Mouse (Mus musculus): ENCODE measurements around the gene Pax1. TPM values are rescaled to one million over a fixed set of nuclear protein-coding genes. Genes with fewer than 3 reads are reported as not detected.

Pax1 gene
- polyA plus RNA-seq, 1 experiment from 2014 or later: not detected

DNA sequence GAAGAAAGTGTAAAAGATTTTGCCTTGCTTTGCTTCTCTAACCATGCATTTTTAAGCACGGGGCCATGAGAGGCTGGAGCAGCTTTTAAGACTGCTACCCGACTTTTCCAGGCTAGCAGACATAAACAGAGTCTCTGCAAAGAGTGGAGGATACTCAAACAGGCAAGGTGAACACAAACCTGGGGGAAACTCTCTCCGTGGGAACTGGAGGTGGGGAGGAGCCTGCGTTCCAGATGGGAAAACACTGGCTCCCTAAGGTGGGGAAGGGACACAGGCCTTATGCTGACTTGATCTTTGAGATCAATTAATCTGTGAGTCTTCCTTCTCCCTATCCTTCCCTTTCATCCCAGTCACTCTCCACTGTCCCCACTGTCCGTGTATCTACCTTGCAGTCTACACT, 869 bp upstream of the Pax1 start:
- Histone ChIP-seq H3K27ac (ENCODE audit: low read length) (no peak overlapping the region), H3K4me3 (ENCODE audit: low read depth, low read length) (no peak overlapping the region), H3K27me3 (ENCODE audit: control insufficient read depth, insufficient read depth, low read depth, low read length) (peaks cover 78% of the 10 kb centered on the region), H3K4me2 (ENCODE audit: low read length) (no peak overlapping the region), H3K9ac (ENCODE audit: low read depth, low read length) (no peak overlapping the region), H3K4me1 (ENCODE audit: control insufficient read depth, insufficient read depth, low read length) (peaks cover 6% of the 10 kb centered on the region; the same call in 1 of the 2 replicates), H3K36me3 (ENCODE audit: control insufficient read depth, insufficient read depth, low read length) (no peaks in the 10 kb centered on the region), H3K9me3 (replicated peaks; ENCODE audit: control insufficient read depth, low read length, poor library complexity, severe bottlenecking) (no peaks in the 10 kb centered on the region)
- WGBS: under 1% methylated on average over 5 of the region's 5 CpGs
- no peak for ATAC-seq

DNA sequence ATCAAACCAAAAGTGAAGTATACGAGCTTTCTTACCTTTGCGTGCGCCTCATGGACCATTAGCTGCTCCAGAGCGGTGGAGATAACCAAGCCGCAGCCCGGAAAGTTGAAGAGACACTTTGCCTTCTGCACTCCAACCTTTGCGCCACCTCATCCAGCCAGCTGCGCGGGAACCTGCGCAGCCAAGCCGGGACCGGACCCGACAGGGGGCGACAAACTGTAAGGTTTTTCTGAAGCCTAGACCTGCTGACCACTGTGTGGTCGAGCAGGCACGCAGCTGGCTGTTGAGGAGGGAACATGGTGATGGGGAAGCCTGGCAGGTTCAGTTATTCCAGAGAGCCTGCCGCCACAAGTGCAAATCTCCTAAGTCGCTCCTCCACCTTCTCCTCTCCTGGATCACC, 591 bp downstream of the Pax1 start:
- ATAC-seq: no peak
- under 1% methylated on average over 18 of the region's 18 CpGs for WGBS
- no peaks in the 10 kb centered on the region for H3K36me3 ChIP-seq (ENCODE audit: control insufficient read depth, insufficient read depth, low read length)
- no peaks in the 10 kb centered on the region for H3K9me3 ChIP-seq (replicated peaks; ENCODE audit: control insufficient read depth, low read length, poor library complexity, severe bottlenecking)
- peaks cover 6% of the 10 kb centered on the region; the same call in 1 of the 2 replicates for H3K4me1 ChIP-seq (ENCODE audit: control insufficient read depth, insufficient read depth, low read length)
- no peak overlapping the region for H3K27ac ChIP-seq (ENCODE audit: low read length)
- no peak overlapping the region for H3K9ac ChIP-seq (ENCODE audit: low read depth, low read length)
- no peak overlapping the region for H3K4me2 ChIP-seq (ENCODE audit: low read length)
- H3K27me3 ChIP-seq (ENCODE audit: control insufficient read depth, insufficient read depth, low read depth, low read length): peaks cover 81% of the 10 kb centered on the region
- H3K4me3 ChIP-seq (ENCODE audit: low read depth, low read length): no peak overlapping the region

DNA sequence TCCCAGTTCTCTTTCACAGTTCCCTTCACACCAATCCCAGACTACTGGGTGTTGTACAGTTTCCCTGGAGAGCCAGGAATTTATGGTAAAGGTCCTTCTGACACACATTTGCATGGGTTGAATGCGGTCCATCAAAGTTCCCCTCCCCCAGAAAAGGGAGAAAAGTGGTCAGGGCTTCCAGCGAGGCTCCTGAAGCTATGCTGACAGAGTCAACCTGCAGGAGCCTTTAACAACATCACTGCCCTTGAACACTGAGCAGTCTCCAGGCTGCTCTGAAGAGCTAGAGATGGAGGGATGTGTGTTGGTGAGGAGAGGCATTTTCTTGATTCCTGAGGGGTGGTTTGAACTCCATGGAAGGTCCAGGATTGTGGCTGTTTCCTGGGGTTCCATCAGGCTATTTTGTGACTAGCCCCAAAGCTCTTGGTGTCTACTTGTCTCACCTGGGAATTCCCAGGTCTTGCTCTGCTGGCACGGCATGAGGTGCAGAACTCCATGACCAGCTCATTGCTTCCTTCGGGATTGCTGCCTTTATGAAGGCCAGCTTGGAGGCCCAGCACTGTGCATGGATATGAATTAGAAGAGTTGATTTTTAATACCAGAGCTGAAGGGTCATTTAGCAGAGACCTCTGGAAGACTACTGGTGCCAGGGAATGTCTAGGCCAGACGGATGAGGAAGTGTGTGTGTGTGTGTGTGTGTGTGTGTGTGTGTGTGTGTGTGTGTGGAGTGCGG, 1.8 kb downstream of the Pax1 start:
- Histone ChIP-seq H3K9ac (ENCODE audit: low read depth, low read length) (no peak overlapping the region), H3K4me2 (ENCODE audit: low read length) (no peak overlapping the region), H3K27me3 (ENCODE audit: control insufficient read depth, insufficient read depth, low read depth, low read length) (peaks cover 79% of the 10 kb centered on the region), H3K36me3 (ENCODE audit: control insufficient read depth, insufficient read depth, low read length) (no peaks in the 10 kb centered on the region), H3K9me3 (replicated peaks; ENCODE audit: control insufficient read depth, low read length, poor library complexity, severe bottlenecking) (no peaks in the 10 kb centered on the region), H3K4me3 (ENCODE audit: low read depth, low read length) (no peak overlapping the region), H3K27ac (ENCODE audit: low read length) (no peak overlapping the region), H3K4me1 (ENCODE audit: control insufficient read depth, insufficient read depth, low read length) (peaks cover 6% of the 10 kb centered on the region; the same call in 1 of the 2 replicates)
- 5% methylated on average over 6 of the region's 6 CpGs for WGBS
- ATAC-seq: no peak

DNA sequence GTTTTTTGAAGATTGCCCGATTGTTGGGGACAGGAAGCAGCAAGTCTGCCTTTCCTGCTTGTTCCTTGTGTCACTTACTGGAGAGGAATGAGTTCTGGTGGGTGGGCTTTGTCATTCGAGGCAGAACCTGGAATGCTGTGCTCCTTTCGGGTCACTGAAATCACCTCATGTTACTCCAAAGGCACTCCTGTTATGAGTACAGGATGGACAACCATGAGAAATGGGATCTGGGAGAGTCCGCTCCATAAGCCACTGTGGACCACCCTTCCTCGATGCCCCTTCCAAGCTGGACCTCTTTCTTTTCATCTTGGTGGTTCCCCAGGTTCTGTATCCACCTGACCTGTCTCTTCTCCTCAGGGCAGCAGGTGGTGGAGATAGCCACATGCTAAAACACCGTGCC, 2.5 kb downstream of the Pax1 start:
- WGBS: 9% methylated on average over 6 of the region's 6 CpGs
- Histone ChIP-seq H3K27me3 (ENCODE audit: control insufficient read depth, insufficient read depth, low read depth, low read length) (peaks cover 73% of the 10 kb centered on the region), H3K36me3 (ENCODE audit: control insufficient read depth, insufficient read depth, low read length) (no peaks in the 10 kb centered on the region), H3K4me3 (ENCODE audit: low read depth, low read length) (no peak overlapping the region), H3K4me1 (ENCODE audit: control insufficient read depth, insufficient read depth, low read length) (peaks cover 6% of the 10 kb centered on the region; the same call in 1 of the 2 replicates), H3K4me2 (ENCODE audit: low read length) (no peak overlapping the region), H3K27ac (ENCODE audit: low read length) (no peak overlapping the region), H3K9ac (ENCODE audit: low read depth, low read length) (no peak overlapping the region), H3K9me3 (replicated peaks; ENCODE audit: control insufficient read depth, low read length, poor library complexity, severe bottlenecking) (no peaks in the 10 kb centered on the region)
- ATAC-seq: no peak

DNA sequence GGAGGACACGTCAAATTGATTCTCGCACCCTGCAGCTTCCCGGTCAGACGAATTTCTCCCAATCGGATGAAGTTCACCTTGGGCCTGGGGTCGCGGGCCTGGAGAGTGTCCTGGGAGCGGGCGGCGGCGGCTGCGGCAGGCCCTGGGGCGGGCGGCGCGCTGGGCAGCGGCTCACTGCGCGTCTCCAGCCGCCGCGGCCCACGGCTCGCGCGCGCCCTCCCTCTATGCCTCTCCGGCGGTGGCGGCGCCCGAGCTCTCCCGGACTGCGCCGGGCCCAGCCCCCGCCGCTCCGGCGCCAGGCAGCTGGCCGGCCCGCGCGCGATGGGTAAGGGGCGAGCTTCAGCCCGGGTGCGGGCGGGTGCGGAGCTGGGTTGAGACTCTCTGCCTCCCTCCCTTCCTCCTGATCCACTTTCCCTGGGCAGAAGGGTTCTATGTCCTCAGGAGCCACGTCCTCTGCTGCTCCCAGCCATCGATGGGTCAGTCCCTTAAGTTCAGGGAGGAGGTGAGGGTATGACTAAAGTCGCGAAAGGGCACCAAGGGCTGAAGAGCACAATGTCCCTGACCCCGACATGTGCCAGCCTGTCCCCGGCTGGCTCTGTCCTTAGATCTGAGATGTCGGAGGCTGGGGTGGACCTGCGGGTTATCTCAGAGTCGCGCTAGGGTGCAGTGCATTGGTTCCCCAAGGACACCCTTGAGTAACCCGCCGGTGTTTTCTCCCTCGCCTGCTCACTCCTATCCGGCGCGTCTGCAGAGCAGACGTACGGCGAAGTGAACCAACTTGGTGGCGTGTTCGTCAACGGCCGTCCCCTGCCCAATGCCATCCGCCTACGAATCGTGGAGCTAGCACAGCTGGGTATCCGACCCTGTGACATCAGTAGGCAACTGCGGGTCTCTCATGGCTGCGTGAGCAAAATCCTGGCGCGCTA, 3.5 kb downstream of the Pax1 start:
- Histone ChIP-seq H3K4me2 (ENCODE audit: low read length) (peak overlapping the region; percentile 49), H3K27ac (ENCODE audit: low read length) (no peak overlapping the region), H3K9ac (ENCODE audit: low read depth, low read length) (no peak overlapping the region), H3K4me3 (ENCODE audit: low read depth, low read length) (peak overlapping the region; percentile 25), H3K36me3 (ENCODE audit: control insufficient read depth, insufficient read depth, low read length) (no peaks in the 10 kb centered on the region), H3K9me3 (replicated peaks; ENCODE audit: control insufficient read depth, low read length, poor library complexity, severe bottlenecking) (no peaks in the 10 kb centered on the region), H3K4me1 (ENCODE audit: control insufficient read depth, insufficient read depth, low read length) (peaks cover 6% of the 10 kb centered on the region; the same call in 1 of the 2 replicates), H3K27me3 (ENCODE audit: control insufficient read depth, insufficient read depth, low read depth, low read length) (peaks cover 72% of the 10 kb centered on the region)
- ATAC-seq: peak; percentile 46
- WGBS: under 1% methylated on average over 74 of the region's 80 CpGs

DNA sequence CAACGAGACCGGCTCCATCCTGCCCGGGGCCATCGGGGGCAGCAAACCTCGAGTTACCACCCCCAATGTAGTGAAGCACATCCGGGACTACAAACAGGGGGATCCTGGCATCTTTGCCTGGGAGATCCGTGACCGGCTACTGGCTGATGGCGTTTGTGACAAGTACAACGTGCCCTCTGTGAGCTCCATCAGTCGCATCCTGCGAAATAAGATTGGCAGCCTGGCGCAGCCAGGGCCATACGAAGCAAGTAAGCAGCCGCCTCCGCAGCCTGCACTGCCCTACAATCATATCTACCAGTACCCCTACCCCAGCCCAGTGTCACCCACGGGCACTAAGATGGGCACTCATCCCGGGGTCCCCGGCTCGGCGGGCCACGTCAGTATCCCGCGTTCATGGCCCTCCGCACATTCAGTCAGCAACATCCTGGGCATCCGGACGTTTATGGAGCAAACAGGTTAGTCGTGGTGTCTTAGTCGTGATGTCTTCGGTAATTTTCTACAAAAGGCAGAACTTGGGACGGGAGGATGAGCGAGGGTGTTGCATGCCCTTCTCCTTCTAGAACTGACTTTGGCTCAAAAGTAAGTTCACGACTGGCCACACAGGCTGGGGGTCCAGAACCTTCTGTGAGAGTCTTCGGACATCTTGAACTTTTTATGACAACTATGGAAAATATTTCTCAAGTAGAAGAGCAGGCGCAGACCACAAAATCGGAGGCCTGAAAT, 4.3 kb downstream of the Pax1 start:
- Histone ChIP-seq H3K27me3 (ENCODE audit: control insufficient read depth, insufficient read depth, low read depth, low read length) (peaks cover 73% of the 10 kb centered on the region), H3K36me3 (ENCODE audit: control insufficient read depth, insufficient read depth, low read length) (no peaks in the 10 kb centered on the region), H3K4me1 (ENCODE audit: control insufficient read depth, insufficient read depth, low read length) (peaks cover 6% of the 10 kb centered on the region; the same call in 1 of the 2 replicates), H3K9me3 (replicated peaks; ENCODE audit: control insufficient read depth, low read length, poor library complexity, severe bottlenecking) (no peaks in the 10 kb centered on the region), H3K27ac (ENCODE audit: low read length) (no peak overlapping the region), H3K4me2 (ENCODE audit: low read length) (no peak overlapping the region), H3K4me3 (ENCODE audit: low read depth, low read length) (no peak overlapping the region), H3K9ac (ENCODE audit: low read depth, low read length) (no peak overlapping the region)
- no peak for ATAC-seq
- under 1% methylated on average over 36 of the region's 36 CpGs for WGBS

DNA sequence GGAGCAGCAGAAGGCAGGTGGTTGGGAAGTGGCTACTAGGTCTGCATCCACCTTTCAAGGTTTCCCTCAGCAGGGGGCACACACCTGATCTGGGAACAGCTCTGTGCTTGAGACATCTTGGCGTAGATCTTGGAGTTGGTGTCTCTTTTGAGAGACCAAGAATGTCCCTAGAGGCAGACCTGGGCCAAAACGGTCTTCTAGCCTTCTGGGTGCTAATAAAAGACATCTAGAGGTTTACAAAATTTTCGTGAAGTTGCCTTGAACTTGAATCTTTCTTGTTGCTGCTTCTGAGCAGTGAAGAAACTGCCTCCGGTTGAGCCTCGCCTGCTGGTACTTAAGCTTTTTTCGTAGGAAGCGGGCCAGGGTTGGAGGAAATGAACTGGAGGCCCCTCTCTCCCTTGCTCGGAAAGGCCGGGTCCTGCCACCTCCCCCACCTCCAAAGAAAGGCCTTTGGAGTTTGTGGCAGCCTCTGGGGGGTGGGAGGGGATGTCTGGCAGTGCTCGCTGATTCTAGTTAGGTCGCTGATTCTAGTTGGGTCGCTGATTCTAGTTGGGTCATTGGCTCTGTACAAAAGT, 5.6 kb downstream of the Pax1 start:
- no peaks in the 10 kb centered on the region for H3K9me3 ChIP-seq (replicated peaks; ENCODE audit: control insufficient read depth, low read length, poor library complexity, severe bottlenecking)
- H3K4me2 ChIP-seq (ENCODE audit: low read length): no peak overlapping the region
- H3K36me3 ChIP-seq (ENCODE audit: control insufficient read depth, insufficient read depth, low read length): no peaks in the 10 kb centered on the region
- peaks cover 80% of the 10 kb centered on the region for H3K27me3 ChIP-seq (ENCODE audit: control insufficient read depth, insufficient read depth, low read depth, low read length)
- peaks cover 6% of the 10 kb centered on the region; the same call in 1 of the 2 replicates for H3K4me1 ChIP-seq (ENCODE audit: control insufficient read depth, insufficient read depth, low read length)
- 3% methylated on average over 12 of the region's 12 CpGs for WGBS
- H3K9ac ChIP-seq (ENCODE audit: low read depth, low read length): no peak overlapping the region
- ATAC-seq: no peak
- H3K4me3 ChIP-seq (ENCODE audit: low read depth, low read length): no peak overlapping the region
- no peak overlapping the region for H3K27ac ChIP-seq (ENCODE audit: low read length)

DNA sequence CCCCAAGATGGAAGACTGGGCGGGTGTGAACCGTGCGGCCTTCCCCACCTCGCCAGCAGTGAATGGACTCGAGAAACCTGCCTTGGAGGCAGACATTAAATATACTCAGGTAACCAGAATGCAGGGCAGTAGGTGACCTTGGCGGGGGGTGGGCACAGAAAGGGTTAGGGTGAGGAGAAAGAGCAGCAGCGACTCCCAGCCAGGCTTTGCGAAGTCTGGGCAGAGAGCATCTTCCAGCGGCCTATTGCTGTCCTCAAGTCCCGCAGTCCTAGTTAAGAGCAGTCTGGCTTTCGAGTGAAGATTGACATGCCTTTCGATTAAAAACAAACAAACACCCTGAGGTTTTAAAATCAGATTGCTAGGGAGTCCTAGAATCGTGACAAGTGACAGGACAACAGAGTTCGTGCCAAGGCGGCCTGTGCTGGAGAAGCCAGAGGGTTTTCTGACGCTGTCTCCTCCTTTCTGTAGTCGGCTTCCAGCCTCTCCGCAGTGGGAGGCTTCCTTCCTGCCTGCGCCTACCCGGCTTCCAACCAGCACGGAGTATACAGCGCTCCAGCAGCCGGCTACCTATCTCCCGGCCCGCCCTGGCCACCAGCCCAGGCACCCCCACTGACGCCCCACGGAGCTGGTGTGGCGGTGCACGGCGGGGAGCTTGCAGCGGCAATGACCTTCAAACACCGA, 6.3 kb downstream of the Pax1 start:
- no peaks in the 10 kb centered on the region for H3K9me3 ChIP-seq (replicated peaks; ENCODE audit: control insufficient read depth, low read length, poor library complexity, severe bottlenecking)
- no peak overlapping the region for H3K4me2 ChIP-seq (ENCODE audit: low read length)
- H3K36me3 ChIP-seq (ENCODE audit: control insufficient read depth, insufficient read depth, low read length): no peaks in the 10 kb centered on the region
- no peak overlapping the region for H3K27ac ChIP-seq (ENCODE audit: low read length)
- under 1% methylated on average over 32 of the region's 32 CpGs for WGBS
- peaks cover 6% of the 10 kb centered on the region; the same call in 1 of the 2 replicates for H3K4me1 ChIP-seq (ENCODE audit: control insufficient read depth, insufficient read depth, low read length)
- H3K4me3 ChIP-seq (ENCODE audit: low read depth, low read length): no peak overlapping the region
- peaks cover 78% of the 10 kb centered on the region for H3K27me3 ChIP-seq (ENCODE audit: control insufficient read depth, insufficient read depth, low read depth, low read length)
- no peak overlapping the region for H3K9ac ChIP-seq (ENCODE audit: low read depth, low read length)
- ATAC-seq: no peak

Measured in midbrain, embryonic 16.5 days (tissue).